Mouse (Mus musculus) ovary, postnatal 14 days (tissue): ENCODE results near the gene Ints14.
"Not testable (repeated sequence)": the region's sequence is repeated elsewhere in the genome, so short reads cannot be mapped to it uniquely, and the experiment has no call there.

Experiments used
- DNase-seq: peaks from one replicate; pipeline ENCODE4 v3.0.0; 2022; ENCODE audit warnings: low spot score

Gene Ints14

DNA sequence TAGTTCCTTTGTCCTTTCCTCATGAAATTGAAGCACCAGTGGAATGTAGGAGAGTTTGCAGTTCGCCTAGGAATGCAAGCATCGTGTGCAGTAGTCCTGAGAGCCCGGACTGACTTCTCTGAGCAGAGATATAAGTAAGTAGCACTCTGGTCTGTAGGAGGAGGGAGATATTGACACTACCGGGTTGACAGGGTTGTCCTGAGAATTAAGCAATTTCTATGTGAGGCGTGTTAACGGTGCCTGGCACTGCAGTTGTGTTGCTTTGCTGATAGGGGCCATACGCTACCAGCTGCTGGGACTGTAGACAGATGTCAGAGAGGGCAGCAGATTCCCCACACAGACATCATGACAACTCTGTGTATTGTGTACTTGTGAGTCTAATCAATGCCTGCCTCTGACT lies 7.5 kb upstream of the Ints14 start:
- DNase-seq, result no peak

DNA sequence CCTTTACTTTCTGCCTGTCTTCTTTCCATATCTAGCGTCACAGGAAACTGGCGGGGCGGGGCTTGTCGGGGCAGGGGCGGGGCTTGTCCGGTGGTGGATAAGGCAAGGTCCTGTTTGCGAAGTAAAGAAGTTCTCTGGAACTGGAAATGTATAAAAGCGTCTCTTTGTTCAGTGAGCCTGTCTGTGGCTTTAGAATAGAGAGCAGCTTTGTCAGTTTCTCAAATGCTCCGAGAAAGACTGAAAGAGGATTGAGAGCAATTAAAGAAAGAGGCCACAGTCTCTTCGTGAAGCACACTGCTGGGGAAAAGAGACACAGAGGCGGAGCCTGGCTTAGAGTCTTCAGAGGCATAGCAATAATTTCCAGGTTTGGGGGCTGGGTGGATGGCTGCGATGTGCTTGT lies 4.4 kb upstream of the Ints14 start:
- no peak for DNase-seq

DNA sequence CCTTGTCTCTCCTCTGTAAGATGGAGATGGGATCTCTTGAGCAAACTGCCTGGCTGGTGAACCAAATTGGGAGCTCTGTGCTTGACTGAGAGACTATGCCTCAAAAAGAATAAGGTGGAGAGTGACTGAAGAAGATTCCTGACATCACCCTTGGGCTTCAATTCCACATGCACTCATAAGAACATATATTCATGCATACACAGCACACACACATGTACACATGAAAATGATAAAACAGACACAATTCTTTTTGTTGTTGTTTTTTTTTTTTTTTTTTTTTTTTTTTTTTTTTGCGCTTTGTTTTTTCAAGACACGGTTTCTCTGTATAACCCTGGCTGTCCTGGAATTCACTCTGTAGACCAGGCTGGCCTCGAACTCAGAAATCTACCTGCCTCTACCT lies 3.4 kb upstream of the Ints14 start:
- no peak for DNase-seq

DNA sequence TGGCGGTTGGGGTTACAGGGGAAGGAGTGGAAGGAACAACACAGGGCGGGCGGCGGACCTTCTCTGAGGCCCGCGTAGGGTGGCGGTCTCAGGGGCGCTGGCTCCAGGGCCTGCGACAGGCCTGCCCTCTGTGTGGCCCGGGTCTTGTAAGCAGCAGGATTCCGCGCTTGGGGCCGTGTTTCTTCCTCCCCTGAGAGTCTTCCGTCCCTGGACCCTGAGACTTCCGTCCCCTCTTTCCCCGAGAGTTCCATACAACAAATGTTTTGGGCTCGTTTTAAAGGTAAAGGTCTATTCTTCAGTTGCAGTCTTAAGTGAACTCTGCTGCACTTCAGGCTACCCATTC lies 244 bp downstream of the Ints14 start:
- no peak for DNase-seq

DNA sequence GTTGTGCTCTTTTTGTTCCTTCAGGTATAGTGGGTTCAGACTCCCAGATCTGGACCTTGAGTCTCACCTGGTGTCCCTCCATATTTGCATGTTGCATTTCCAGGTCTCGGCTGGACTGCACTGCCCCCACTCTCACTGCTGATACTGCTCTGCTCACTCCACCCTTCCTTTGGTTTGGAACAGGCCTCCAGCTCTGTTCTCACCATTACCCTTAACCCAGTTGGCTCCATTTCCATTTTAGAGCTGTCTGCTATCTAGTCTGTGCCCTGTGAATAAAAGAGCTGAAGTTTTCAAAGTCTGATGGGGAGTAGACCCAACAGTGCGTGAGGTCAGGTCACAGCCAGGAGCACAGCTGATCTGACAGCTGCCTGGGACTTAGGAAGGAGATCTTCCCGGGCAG lies 19.8 kb downstream of the Ints14 start:
- no peak for DNase-seq

DNA sequence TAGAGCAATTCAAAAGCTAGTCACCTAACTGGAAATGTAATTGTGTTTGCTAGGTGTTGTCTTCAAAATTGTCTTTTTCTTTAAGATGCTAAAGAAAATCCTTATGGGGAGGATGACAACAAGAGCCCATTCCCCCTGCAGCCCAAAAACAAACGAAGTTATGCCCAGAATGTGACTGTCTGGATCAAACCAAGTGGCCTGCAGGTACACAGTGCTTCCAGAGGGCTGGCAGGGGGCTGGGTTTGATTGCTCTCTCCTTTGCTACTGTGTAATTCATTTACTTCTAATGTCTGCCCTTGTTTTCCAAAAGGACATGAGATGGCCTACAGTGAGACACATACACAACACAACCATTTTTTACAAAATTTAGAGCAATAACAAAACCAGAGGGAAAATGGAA lies 21.2 kb downstream of the Ints14 start:
- no peak for DNase-seq

DNA sequence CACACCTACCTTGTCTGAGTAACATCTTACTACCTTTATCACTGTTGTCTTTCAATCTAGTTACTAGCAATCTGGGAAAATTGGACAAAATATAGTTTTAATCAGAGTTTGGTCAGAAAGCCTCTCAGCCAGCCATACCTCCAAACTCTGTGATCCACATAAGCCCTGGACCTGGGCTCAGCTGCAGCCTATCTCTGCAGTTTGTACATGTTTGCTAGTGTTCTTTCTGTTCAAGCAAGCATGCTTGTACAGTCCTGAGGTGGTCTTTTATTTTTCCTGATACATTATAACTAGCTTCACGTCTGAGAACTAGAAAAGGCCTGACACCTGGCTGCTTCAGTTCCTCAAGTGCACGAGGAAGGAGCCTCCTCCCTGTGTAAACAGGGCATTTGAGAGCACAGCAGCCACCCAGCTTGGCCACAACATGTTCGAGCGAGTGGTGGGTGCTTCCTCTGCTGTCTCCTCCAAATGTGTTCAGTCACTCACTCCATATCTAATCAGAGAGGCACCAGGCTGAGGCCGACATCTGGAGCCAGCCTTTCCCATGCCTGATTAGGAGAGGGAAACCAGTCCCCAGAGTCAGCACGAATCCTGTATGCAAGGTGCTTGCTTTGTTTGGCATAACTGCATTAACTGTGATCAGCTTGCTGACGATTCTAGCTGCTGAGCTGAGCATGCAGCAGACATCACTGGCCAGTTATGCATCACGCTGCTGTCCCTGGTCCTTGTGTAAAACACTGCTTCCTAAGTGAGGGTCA lies 24.5 kb downstream of the Ints14 start:
- no peak for DNase-seq

DNA sequence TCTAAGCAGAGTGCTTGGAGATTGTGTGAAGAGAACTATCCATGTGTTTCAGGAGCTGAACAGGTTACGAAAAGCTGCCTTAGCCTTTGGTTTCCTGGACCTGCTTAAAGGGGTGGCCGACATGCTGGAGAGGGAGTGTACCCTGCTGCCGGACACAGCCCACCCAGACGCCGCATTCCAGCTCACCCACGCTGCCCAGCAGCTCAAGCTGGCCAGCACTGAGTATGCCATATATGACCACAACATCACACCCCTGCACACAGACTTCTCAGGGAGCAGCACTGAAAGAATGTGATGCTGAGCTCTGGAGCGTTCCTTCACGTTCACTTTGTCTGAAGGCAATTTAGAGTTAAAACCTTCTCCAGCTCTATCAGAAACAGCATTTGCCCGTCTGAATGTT lies 25.1 kb downstream of the Ints14 start:
- no peak for DNase-seq

DNA sequence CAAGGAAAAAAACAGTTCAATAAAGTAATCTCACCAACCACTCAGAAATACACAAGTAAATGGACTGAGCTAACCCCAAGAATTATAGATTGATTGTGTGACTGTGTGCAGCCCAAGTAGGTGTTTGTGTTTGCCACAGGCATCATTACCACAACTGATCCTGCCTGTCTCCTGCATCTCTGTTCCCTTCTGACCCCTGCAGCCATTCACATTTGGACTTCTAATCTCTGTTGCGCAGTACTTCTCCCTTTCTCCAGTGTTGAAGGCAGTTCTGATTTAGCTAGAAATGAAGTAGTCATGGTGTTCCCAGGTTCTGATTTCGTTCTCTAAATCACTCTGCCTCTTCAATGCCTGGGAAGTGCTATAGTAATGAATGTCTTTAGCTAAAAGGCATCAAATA lies 26.9 kb downstream of the Ints14 start:
- no peak for DNase-seq

DNA sequence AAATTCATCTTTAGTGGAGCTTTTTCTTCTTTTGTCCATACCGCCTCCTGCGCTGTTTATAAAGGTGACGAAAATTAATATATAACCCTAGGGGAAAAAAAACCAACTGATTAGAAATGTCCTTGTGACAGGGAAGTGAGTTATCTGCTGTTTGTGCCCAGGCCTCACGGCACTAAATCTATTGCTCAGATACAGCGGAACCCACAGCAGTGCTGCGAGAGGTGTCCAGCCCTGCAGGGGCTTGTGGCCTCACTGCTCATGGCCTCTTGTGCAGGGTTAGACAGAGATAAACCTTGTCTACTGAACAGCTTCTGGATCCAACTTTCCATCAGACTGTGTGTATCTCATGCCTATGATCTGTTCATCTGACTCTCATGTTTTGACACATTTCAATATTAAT lies 27.7 kb downstream of the Ints14 start:
- no peak for DNase-seq

DNA sequence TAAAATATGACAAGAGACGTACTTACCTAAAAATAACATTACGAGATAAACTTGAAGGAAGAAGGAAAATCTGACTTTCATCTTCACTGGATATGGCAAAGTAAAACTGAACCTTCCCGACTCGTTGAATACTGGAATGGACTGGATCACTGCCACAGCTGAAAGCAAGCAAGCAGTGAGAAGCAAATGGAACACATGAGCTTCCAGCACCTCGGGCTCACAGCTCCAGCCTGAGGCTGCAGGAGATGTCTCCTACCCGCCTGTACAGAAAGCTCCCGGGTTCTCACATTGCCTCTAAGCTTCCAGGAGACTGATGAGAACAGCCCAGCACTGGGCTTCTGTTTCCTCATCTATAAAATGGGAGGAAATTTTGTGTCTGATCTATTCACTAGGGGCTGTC lies 29.6 kb downstream of the Ints14 start:
- DNase-seq, result no peak

DNA sequence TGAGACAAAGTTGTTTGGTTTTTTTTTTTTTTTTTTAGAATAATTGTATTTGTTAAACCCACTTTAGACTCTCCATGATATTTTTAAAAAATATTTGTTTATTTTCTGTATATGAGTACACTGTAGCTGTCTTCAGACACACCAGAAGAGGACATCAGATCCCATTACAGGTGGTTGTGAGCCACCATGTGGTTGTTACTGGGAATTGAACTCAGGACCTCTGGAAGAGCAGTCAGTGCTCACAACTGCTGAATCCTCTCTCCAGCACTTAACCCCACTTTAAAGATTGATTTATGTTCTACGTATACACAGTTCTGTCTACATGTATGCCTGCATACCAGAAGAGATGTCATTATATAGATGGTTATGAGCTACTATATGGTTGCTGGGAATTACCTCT lies 34.8 kb downstream of the Ints14 start:
- not testable (repeated sequence) for DNase-seq

DNA sequence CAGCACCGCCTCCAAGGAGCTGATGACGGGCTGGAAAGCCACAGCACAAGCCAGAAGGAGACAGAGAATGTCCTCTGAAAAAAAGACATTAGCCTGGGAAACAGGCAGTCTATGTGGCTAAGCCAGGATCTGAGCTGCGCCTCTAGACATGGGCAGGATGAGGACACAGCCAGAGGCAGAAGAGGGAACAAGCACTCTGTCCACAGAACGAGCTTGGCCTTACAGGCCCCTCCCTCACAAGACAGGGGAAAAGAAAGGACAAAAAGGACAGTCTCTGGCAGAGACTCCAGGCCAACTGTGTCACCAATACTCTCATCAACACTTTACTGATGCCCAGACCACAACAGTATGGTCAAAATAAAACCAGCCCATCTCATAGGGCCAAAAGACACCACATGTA lies 40.8 kb downstream of the Ints14 start:
- no peak for DNase-seq

DNA sequence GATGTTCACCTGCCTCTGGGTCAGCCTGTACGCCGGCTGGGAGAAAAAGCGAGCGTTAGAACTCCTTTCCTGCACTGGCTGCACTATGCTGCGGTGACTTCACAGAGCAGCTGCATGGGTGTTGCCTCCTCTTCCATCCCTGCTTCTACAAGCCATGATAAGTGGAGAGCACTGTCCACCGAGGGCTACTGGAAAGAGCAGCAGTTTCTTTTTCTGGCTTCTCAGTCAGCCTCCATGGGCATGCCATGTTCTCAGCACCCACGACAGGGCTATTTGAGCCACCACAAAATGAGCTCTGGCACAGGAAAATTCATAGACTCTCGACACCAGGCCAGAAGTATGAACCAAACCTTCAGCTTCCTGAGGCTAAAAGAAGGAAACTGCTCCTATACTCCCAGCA lies 45.0 kb downstream of the Ints14 start:
- no peak for DNase-seq

DNA sequence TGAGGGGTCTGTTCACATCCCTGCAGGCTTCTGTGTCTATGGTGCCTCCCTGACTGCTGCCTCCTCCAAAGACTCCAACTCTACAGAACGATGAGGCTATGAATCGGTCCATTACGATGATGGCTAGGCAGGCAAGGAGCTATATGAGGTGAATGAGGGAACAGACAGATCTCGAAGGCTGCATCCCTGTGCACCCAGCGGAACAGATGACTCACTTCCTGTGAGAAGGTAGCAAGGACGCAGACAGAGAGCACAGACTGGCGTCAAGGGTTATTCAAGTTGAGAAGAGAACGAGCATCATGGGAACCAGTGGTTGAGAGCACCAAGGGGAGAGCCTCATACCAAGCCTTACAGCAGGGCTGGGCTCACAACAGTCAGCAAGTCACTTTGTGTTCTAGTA lies 49.9 kb downstream of the Ints14 start:
- DNase-seq, result no peak

DNA sequence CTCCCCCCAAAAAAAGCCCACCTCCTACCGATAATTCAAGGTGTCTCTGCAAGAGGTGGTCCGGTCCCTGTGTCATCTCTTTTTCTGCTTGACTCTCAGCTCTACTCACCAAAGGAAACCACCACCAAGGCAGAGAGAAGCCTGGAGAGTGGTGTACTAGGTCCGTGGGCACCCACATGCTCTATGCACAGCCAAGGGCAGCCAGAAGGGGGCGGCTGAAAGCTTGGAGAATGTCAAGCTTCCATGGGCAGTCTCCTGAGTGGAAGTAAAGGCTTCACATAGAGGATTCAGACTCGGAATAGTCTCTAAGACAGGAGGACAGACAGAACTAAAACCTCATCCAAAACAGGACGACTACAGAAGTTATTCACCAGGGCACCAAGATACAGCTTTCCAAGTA lies 50.6 kb downstream of the Ints14 start:
- no peak for DNase-seq

DNA sequence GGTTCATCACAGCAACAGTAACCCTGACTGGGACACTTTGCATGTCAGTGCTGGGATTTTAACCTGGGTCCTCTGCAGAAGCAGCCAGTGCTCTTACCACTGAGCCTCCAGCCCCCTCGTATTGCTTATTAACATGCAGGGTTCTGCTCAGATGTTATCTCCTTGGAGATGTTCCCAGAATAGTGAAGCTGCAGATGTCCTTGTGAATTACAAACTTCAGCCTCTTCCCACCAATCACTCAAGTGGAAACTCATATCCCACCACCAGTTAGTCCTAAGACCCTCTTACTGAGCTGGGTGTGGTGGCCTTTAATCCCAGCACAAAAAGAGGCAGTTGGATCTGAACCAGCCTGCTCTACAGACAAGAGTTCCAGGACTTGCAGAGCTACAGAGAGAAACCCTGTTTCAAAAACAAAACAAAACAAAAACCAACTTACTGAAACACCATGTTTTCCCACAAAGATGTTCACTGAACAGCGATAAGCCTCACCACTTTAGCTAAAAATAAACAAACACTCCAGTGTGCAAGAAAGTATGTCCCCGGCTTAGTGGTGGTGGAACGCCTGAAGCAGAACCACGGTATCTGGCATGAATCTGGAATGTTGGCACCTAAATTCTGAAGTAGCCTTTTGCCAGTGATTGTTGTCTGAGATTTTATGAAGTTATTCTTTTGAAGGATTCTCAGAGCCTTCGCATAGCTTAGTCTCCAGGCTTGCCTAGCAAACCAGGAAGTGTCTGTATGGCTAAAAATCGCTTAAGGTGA lies 54.9 kb downstream of the Ints14 start:
- no peak for DNase-seq

DNA sequence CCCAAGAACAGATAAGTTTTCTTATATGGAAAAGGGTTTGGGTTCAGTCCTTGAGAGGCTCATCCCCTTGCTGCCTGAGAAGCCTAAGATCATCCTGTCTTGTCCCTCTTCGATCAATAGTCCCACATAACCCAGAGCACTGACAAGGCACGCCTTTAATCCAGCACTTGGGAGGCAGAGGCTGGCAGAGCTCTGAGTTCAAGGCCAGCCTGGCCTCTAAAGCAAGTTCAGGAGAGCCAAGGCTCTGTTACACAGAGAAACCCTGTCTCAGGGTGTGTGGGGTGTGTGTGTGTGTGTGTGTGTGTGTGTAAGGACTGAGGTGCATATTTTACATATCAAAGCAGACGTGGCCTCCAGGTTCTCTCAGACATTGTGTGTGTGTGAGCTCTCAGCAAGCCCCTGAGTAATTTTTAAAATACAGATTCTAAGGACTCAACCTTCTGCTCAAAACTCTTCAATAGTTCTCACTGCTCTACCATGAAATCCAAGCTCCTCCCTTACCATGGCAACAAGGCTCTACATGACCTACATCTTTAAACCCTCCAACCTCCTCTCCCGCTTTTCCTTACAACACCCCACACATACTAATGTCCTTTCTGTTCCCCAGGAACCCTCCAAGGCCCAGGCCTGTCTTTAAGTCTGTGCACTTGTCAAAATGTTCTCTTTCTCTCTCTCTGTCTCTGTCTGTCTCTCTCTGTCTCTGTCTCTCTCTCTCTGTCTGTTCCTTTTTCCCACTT lies 55.7 kb downstream of the Ints14 start:
- DNase-seq, result no peak

DNA sequence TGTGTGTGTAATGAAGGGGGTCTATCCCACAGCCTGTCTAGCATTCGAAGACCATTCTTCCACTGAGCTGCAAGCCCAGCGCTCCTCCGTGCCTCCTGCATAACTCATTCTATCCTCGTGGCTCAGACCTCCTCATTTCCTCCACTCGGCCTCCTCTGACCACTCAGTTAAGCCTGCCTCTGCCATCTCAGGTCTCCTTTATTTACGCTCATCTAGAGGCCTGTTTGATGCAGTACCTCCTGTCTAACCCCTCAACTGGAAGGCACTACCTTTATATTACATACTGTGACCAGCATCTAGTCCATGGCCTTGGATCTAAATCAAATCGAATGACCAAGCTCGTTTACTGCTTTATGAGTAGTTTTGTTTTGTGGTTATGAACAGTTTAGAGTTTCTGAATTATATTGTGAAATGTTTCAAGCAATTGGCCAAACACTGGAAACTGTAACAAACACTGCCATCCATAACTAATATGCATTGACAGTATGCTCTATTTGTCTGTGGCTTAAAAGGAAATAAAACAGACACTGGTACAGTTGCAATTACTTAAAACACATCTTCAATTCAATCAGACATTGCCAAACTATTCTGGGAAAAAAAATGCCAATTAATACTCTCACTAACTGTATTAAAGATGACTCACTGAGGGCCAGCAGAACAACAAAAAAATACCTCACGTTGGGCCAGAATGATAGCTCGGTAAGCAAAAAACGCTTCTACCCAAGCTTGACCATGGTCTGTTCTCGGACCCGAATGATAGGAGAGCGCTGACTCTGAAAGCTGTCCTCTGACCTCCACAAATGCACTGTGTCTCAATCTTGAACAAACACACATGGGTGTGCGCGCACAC lies 56.5 kb downstream of the Ints14 start:
- no peak for DNase-seq

DNA sequence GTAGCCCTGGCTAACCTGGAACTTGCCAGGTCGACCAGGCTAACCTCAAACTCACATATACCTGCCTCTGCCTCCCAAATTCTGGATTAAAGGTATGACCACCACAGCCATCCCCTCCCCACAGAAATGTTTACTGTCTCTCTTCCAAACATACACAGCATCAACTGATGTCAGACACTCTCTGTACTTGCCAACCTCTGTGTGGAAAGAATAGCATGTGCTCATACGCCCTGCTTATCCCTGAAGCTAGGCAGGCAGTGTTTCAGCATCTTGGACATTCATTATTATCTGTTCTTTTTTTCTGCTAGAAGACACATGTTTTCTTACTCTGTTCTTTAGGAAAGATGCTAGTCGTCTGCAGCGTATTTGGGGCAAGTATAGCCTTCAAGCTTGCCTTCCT lies 57.2 kb downstream of the Ints14 start:
- DNase-seq, result no peak

DNA sequence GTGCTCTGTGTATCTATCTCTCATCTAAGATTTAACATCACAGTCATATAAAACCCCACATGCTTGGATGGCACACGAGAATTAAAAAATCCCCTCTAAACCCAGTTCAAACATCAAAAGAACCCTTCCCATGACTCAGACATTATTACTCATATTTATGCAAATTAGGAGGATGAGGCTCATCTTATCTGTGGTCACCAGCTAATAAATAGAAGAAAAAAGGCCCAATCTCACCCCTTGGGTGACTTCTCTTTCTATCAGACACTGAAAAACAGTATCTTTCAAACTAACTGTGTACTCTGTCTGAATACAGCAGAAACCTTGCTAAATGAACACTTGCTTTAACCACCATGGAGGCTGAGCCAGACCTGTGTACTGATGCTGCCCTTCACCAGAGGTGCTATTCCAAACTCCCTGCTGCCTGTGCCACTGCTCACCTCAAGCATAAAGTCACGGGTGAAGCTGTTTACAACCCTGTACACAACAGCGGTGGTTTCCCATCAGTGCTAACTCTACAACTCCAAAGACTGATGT lies 58.0 kb downstream of the Ints14 start:
- no peak for DNase-seq

DNA sequence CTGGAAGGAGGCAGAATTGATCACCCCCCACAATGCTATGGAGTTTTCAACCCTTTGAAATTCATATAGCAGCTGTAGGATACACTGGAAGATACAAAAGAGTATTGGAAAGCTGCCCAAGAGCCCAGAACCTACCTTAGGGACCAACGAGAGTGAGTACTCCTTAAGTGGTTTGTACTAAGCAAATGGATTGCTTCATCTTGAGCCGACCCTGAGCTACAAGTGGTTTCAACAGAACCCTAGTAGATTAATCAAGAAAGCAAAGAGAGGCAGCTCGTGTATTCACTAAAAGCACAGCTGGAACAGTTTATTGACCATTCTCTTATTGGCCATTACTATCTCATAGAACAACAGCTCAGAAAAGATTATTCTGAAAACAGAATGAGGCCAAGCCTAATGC lies 58.4 kb downstream of the Ints14 start:
- no peak for DNase-seq
